Mouse (Mus musculus) CH12.LX (cell line): Measurements from ENCODE around the gene Ptprd. TPM values are rescaled to one million over a fixed set of nuclear protein-coding genes. Genes with fewer than 3 reads are reported as not detected.

ENCODE experiments used
- DNase-seq: peaks from one replicate; pipeline ENCODE4 v3.0.0-alpha.2; 2013; ENCODE audit errors: extremely low read depth
- H3K27ac ChIP-seq: 2 replicates; pipeline ENCODE4 v1.5.1; 2012; ENCODE audit warnings: low read depth, mild to moderate bottlenecking, control low read depth, moderate library complexity; ENCODE audit not compliant: insufficient read depth
- H3K27me3 ChIP-seq: replicated peaks from 2 replicates; pipeline ENCODE3; 2012; ENCODE audit warnings: inconsistent platforms
- H3K36me3 ChIP-seq, 2 experiments: replicated peaks in 1 of 2; 2 replicates each; pipeline versions ENCODE3 to v1.6.1; 2012; ENCODE audit warnings: inconsistent platforms in 1 of 2, low read length in 1 of 2, mild to moderate bottlenecking in 1 of 2, mixed read lengths in 1 of 2, moderate library complexity in 1 of 2; ENCODE audit not compliant: control insufficient read depth in 1 of 2, insufficient read depth in 1 of 2
- H3K4me1 ChIP-seq, 2 experiments: 2 replicates each; pipeline ENCODE4 v1.6.1; 2012; ENCODE audit warnings: inconsistent platforms in 1 of 2, moderate library complexity in 1 of 2; ENCODE audit not compliant: insufficient read depth in 2 of 2, control insufficient read depth in 1 of 2
- H3K4me2 ChIP-seq: 2 replicates; pipeline ENCODE4 v1.6.1; 2012; ENCODE audit warnings: low read depth, mild to moderate bottlenecking, control low read depth; ENCODE audit not compliant: poor library complexity, insufficient read depth, severe bottlenecking
- H3K4me3 ChIP-seq, 3 experiments: fragments of 150-350 bp in 1 of 3; sonication (generic) in 1 of 3; replicated peaks in 1 of 3; 2 replicates each; pipeline versions ENCODE3 to v1.5.1; 2011 to 2012; ENCODE audit warnings: low read depth in 2 of 3, low read length in 2 of 3, mild to moderate bottlenecking in 2 of 3, moderate library complexity in 2 of 3, control low read depth in 1 of 3, improper control_type of control experiment in 1 of 3, inconsistent platforms in 1 of 3, mixed read lengths in 1 of 3; ENCODE audit not compliant: poor library complexity in 1 of 3
- H3K79me2 ChIP-seq: replicated peaks from 2 replicates; pipeline ENCODE4 v1.6.1; 2012; ENCODE audit warnings: mild to moderate bottlenecking, moderate library complexity; ENCODE audit not compliant: control insufficient read depth, poor library complexity, insufficient read depth, severe bottlenecking; ENCODE audit errors: extremely low read depth
- H3K9ac ChIP-seq: 2 replicates; pipeline ENCODE4 v1.6.1; 2012; ENCODE audit warnings: low read depth, mild to moderate bottlenecking, control low read depth, moderate library complexity; ENCODE audit not compliant: insufficient read depth
- H3K9me3 ChIP-seq: replicated peaks from 2 replicates; pipeline ENCODE3; 2012; ENCODE audit warnings: low read length, inconsistent platforms, mixed read lengths
- BHLHE40 ChIP-seq: IDR thresholded peaks from 2 replicates; pipeline ENCODE4 v1.6.1; 2011; ENCODE audit warnings: mild to moderate bottlenecking, low read depth, low read length, improper control_type of control experiment
- CHD1 ChIP-seq: IDR thresholded peaks from 2 replicates; pipeline ENCODE4 v1.6.1; 2012; ENCODE audit warnings: low read depth, low read length, improper control_type of control experiment, inconsistent platforms
- CTCF ChIP-seq, 2 experiments: IDR thresholded peaks in 1 of 2; conservative IDR thresholded peaks in 1 of 2; 2 replicates each; pipeline ENCODE4 v1.5.1; 2011 to 2012; ENCODE audit warnings: low read depth in 2 of 2, low read length in 2 of 2, improper control_type of control experiment in 1 of 2, inconsistent platforms in 1 of 2, mild to moderate bottlenecking in 1 of 2, moderate library complexity in 1 of 2
- E2F4 ChIP-seq: IDR thresholded peaks from 2 replicates; pipeline ENCODE4 v1.6.1; 2011; ENCODE audit warnings: low read depth, low read length, improper control_type of control experiment; ENCODE audit not compliant: insufficient replicate concordance
- GABPA ChIP-seq: IDR thresholded peaks from 2 replicates; pipeline ENCODE4 v1.6.1; 2012; ENCODE audit warnings: low read depth, low read length, improper control_type of control experiment, inconsistent platforms; ENCODE audit not compliant: insufficient replicate concordance
- IRF4 ChIP-seq: IDR thresholded peaks from 2 replicates; pipeline ENCODE4 v1.6.1; 2014; ENCODE audit warnings: low read depth, mild to moderate bottlenecking, inconsistent platforms, low read length, improper control_type of control experiment
- JUND ChIP-seq: conservative IDR thresholded peaks from 2 replicates; pipeline ENCODE4 v1.6.1; 2011; ENCODE audit warnings: low read depth, low read length, improper control_type of control experiment
- MAFK ChIP-seq: IDR thresholded peaks from 2 replicates; pipeline ENCODE4 v1.6.1; 2011; ENCODE audit warnings: low read length, improper control_type of control experiment; ENCODE audit not compliant: insufficient replicate concordance
- MAZ ChIP-seq: IDR thresholded peaks from 2 replicates; pipeline ENCODE4 v1.6.1; 2012; ENCODE audit warnings: low read depth, mild to moderate bottlenecking, inconsistent platforms, low read length, improper control_type of control experiment, moderate library complexity
- NELFE ChIP-seq: IDR thresholded peaks from 2 replicates; pipeline ENCODE4 v1.6.1; 2011; ENCODE audit warnings: low read depth, low read length, improper control_type of control experiment
- PAX5 ChIP-seq: IDR thresholded peaks from 2 replicates; pipeline ENCODE4 v1.6.1; 2012; ENCODE audit warnings: low read length, inconsistent platforms, mixed read lengths
- POLR2A ChIP-seq: IDR thresholded peaks from 2 replicates; pipeline ENCODE4 v1.6.1; 2011; ENCODE audit warnings: low read depth, mild to moderate bottlenecking, improper control_type of control experiment, low read length
- RCOR1 ChIP-seq: conservative IDR thresholded peaks from 2 replicates; pipeline ENCODE4 v1.6.1; 2012; ENCODE audit warnings: low read depth, mild to moderate bottlenecking, inconsistent platforms, low read length, improper control_type of control experiment
- SIN3A ChIP-seq: IDR thresholded peaks from 2 replicates; pipeline ENCODE4 v1.6.1; 2012; ENCODE audit warnings: low read length, improper control_type of control experiment, inconsistent platforms
- SMC3 ChIP-seq: IDR thresholded peaks from 2 replicates; pipeline ENCODE4 v1.6.1; 2011; ENCODE audit warnings: low read depth, low read length, improper control_type of control experiment
- USF1 ChIP-seq: IDR thresholded peaks from 2 replicates; pipeline ENCODE4 v1.6.1; 2014; ENCODE audit warnings: low read depth, mild to moderate bottlenecking, inconsistent platforms, low read length, improper control_type of control experiment
- USF2 ChIP-seq: conservative IDR thresholded peaks from 2 replicates; pipeline ENCODE4 v1.6.1; 2011; ENCODE audit warnings: low read depth, low read length, improper control_type of control experiment
- ZNF384 ChIP-seq: IDR thresholded peaks from 2 replicates; pipeline ENCODE4 v1.6.1; 2012; ENCODE audit warnings: low read depth, low read length, improper control_type of control experiment, inconsistent platforms
- dilution Hi-C: fragments of 300-500 bp; cut with MboI; formaldehyde crosslinking; loops from 2 replicates; pipeline ENCODE4 v1.14.3; 2020; ENCODE audit warnings: low sequenced_read_pairs; ENCODE audit not compliant: extremely low pct_unique_long_range_greater_than_20kb, extremely low pct_ligation_motif_present
- in situ Hi-C: fragments of 300-500 bp; cut with MboI; formaldehyde crosslinking; loops from 3 replicates; pipeline ENCODE4 v1.14.3; 2019; ENCODE audit warnings: low sequenced_read_pairs, low pct_ligation_motif_present, low pct_unique_long_range_greater_than_20kb, mixed read lengths
- polyA plus RNA-seq: library from polyadenylated mRNA; unstranded; fragments of >175 nt; gene quantifications from 2 replicates; pipeline ENCODE4 v1.2.1, GENCODE M21; 2012; ENCODE audit warnings: low read depth; ENCODE audit not compliant: insufficient read length
- total RNA-seq, 2 experiments: library from RNA; depleted of rRNA; stranded (reverse); fragments of 300-350 nt in 1 of 2; fragments of >200 nt in 1 of 2; gene quantifications; 2 replicates each; pipeline ENCODE4 v1.2.3; 2012 to 2014

The Ptprd gene
- total and polyA plus RNA-seq, 3 experiments: not detected

DNA sequence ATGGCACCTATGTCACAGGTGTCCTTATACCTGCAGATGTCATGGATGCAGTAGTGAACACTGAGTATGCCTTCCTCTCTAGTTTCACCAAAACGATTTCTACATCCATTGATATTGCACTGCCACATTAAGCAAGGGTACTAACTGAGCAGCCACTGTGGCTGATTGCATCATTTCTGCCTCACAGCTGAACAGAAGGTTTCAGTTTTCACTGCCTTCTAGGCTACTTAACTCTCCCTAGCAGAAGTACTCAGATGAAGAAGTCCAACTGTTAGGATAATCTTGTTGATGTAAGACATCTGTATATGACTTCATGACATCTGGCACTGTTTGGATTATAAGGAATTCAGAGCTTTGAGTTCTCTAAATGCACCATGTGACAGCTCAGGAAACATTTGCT is 1678.8 kb downstream of the Ptprd start:
- in situ Hi-C loops: no loop called here
- no peak for DNase-seq
- Histone ChIP-seq H3K27me3 (no peaks in the 10 kb centered on the region), H3K79me2 (no peaks in the 10 kb centered on the region), H3K4me2 (no peak overlapping the region), H3K36me3 (no peaks in the 10 kb centered on the region), H3K4me3 (no peak overlapping the region), H3K9me3 (peaks cover 40% of the 10 kb centered on the region), H3K4me1 (no peaks in the 10 kb centered on the region), H3K27ac (no peak overlapping the region), H3K9ac (no peak overlapping the region)
- TF ChIP-seq USF1 (no peak), ZNF384 (no peak), IRF4 (no peak), CHD1 (no peak), GABPA (no peak), PAX5 (no peak), NELFE (no peak), POLR2A (no peak), E2F4 (no peak), RCOR1 (no peak), USF2 (no peak), SMC3 (no peak)
- dilution Hi-C loops: no loop called here

- H3K4me2 ChIP-seq: no peak overlapping the region
- no peak overlapping the region for H3K27ac ChIP-seq
- H3K9me3 ChIP-seq: peaks cover 62% of the 10 kb centered on the region
- no peak for DNase-seq
- no peaks in the 10 kb centered on the region for H3K79me2 ChIP-seq
- no peaks in the 10 kb centered on the region for H3K27me3 ChIP-seq
- dilution Hi-C loops: no loop called here
- no peak overlapping the region for H3K9ac ChIP-seq
- H3K4me1 ChIP-seq: no peaks in the 10 kb centered on the region
- H3K36me3 ChIP-seq: no peaks in the 10 kb centered on the region
- in situ Hi-C loops: no loop called here
- H3K4me3 ChIP-seq: no peak overlapping the region
- TF ChIP-seq JUND (no peak), IRF4 (no peak), BHLHE40 (no peak), SIN3A (no peak), MAFK (no peak), MAZ (no peak), CTCF (conservative IDR thresholded peaks at IDR 0.05 in 1 of 2, IDR thresholded peaks at IDR 0.05 in 1 of 2; ENCODE audit: low read depth in 2 of 2, low read length in 2 of 2) (no peak), ZNF384 (no peak)
These were observed 1686.5 kb downstream of the Ptprd start for GRCm38 (mm10) chr4:76525281-76525680.
